Mouse (Mus musculus) urinary bladder, postnatal 0 days (tissue): ENCODE measurements around the gene Trim38. TPM values are rescaled to one million over a fixed set of nuclear protein-coding genes. Genes with fewer than 3 reads are reported as not detected.

Source experiments
- microRNA-seq: library from miRNA; unstranded; fragments of <30 nt; microRNA quantifications from one replicate; pipeline ENCODE4, GENCODE M21; 2016
- polyA plus RNA-seq: library from polyadenylated mRNA; unstranded; fragments of >200 nt; fragmentation: Nextera tagmentation; extraction: Ambion mirVana; gene quantifications from 2 replicates; pipeline ENCODE4 v1.2.1, GENCODE M21; 2015

Gene Trim38
- polyA plus RNA-seq, result 0.19 and 0.30 TPM in 2 replicates

DNA sequence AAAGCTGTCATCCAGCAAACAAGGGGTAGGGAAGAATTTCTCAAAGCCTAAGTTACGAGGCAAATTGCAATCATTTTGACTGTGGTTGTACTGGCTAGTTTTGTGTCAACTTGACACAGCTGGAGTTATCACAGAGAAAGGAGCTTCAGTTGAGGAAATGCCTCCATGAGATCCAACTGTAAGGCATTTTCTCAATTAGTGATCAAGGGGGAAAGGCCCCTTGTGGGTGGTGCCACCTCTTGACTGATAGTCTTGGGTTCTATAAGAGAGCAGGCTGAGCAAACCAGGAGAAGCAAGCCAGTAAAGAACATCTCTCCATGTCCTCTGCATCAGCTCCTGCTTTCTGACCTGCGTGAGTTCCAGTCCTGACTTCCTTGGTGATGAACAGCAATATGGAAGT lies at the start of gene Trim38:
Gene Trim38 (plus strand): TSS at position 301 of the 400 bp plus-strand sequence.

GRCm38 (mm10) chr13:23738677-23739068 lies 31.0 kb upstream of the Trim38 start, which contains the start of gene Hist1h1c:
TSS of gene Hist1h1c (plus strand) at chr13:23738808.

GRCm38 (mm10) chr13:23745381-23746161 lies 24.1 kb upstream of the Trim38 start, which contains the start of gene Hist1h3c:
TSS of gene Hist1h3c (minus strand) at chr13:23745602.

GRCm38 (mm10) chr13:23746201-23747080 lies 23.3 kb upstream of the Trim38 start, which contains the start of gene Hist1h2bb:
TSS of gene Hist1h2bb (plus strand) at chr13:23746734.

GRCm38 (mm10) chr13:23750839-23751477 lies 18.8 kb upstream of the Trim38 start, which contains the start of gene Hist1h2ab:
TSS of gene Hist1h2ab (plus strand) at chr13:23751126.

GRCm38 (mm10) chr13:23752067-23752741 lies 17.5 kb upstream of the Trim38 start, which contains the start of gene Hist1h3b:
TSS of gene Hist1h3b (plus strand) at chr13:23752267.

GRCm38 (mm10) chr13:23756790-23757189 lies 12.9 kb upstream of the Trim38 start, which contains the start of gene Hist1h4b:
TSS of gene Hist1h4b (plus strand) at chr13:23757013.

GRCm38 (mm10) chr13:23760972-23761864 lies 8.5 kb upstream of the Trim38 start, which contains the start of gene Hist1h4a:
TSS of gene Hist1h4a (minus strand) at chr13:23761230.

DNA sequence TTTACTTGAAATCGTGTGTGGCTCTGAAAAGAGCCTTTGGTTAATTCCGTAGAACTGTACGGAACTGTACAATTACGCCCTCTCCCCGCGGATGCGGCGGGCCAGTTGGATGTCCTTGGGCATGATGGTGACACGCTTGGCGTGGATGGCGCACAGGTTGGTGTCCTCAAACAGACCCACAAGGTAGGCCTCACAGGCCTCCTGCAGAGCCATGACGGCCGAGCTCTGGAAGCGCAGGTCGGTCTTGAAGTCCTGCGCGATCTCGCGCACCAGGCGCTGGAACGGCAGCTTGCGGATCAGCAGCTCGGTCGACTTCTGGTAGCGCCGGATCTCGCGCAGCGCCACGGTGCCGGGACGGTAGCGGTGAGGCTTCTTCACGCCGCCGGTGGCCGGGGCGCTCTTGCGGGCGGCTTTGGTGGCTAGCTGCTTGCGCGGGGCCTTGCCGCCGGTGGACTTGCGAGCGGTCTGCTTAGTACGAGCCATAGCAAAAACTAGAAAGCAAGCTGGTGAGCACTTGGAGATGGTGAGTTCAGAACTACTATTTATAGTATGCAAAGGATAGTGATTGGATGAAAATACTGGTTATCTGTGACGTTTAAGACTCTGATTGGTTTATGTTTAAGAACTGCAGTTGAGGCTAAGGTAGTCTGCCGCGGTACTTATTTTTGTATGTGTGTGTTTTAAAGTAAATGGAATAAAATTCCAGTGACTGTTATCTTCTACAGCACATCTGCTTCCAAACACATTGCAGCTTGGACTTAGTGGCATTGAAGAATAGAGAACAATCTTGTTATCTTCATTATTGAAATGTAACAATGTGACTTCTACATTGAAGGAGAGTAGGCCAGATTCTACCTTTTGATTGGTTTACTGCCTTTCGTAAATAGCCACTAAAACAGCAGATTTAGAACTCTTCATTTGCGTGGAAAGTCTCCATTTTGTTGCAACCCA lies 7.6 kb upstream of the Trim38 start, which contains the start of gene Hist1h3a:
Gene Hist1h3a (minus strand): TSS at position 516 of the 951 bp plus-strand sequence.

DNA sequence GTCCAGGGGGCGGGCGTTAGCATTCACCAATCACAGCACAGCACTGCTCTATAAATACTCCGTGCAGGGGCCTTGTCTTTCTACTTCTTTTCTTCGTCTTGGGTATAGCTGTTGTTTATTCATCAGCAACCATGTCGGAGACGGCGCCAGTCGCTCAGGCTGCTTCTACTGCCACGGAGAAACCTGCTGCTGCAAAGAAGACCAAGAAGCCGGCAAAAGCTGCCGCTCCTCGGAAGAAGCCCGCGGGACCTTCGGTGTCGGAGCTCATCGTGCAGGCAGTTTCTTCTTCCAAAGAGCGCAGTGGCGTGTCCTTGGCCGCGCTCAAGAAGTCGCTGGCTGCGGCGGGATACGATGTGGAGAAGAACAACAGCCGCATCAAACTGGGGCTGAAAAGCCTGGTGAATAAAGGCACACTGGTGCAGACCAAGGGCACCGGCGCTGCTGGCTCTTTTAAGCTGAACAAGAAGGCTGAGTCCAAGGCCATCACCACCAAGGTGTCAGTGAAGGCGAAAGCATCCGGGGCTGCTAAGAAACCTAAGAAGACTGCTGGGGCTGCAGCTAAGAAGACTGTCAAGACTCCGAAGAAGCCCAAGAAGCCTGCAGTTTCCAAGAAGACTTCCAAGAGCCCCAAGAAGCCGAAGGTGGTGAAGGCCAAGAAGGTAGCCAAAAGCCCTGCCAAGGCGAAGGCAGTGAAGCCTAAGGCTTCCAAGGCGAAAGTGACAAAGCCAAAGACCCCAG lies 6.0 kb upstream of the Trim38 start, which contains the start of gene Hist1h1a:
Gene Hist1h1a (plus strand): TSS at position 81 of the 738 bp plus-strand sequence.

GRCm38 (mm10) chr13:23806422-23807052 lies 36.8 kb downstream of the Trim38 start, which contains the start of gene Slc17a2:
TSS of gene Slc17a2 (plus strand) at chr13:23806993.

DNA sequence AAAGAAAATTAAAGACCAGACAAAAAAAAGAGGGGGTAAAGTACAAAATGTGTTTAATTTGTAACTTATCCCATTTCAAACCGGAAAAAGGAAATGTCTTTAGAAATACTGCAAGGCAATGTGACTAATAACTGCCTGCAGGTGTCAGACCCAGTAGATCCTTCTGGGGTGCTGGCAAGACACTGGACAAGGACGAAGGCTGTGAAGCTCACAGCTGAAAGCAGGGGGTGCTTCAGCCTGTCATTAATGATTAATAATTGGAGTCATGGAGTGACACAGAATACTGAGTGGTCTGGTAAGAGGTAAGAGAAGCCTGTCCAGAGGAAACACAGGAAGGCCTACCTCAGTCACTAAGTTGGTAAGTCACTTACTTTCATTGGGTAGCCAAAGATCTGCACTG lies 69.6 kb downstream of the Trim38 start, which contains the start of gene Slc17a3:
Gene Slc17a3 (plus strand): TSS at position 127 of the 400 bp plus-strand sequence.

Small RNA genes lying within 50 kb of the gene (microRNA-seq; reads per million reads assigned to microRNA genes)
- gene Gm44314, result not detected
- gene Gm44484, result not detected

Other genes starting within 250 kb of the Trim38 start
- 24.9 and 35.3 TPM in 2 replicates for gene Hist1h4h, start 238.9 kb upstream of the Trim38 start, polyA plus RNA-seq
- gene Hist1h2af, start 236.0 kb upstream of the Trim38 start, polyA plus RNA-seq, result 1.5 and 3.4 TPM in 2 replicates
- gene Hist1h3g, start 234.5 kb upstream of the Trim38 start, polyA plus RNA-seq, result 1.7 and 2.1 TPM in 2 replicates
- gene Hist1h2bh, start 226.5 kb upstream of the Trim38 start, polyA plus RNA-seq, result 0.54 and 0.58 TPM in 2 replicates
- gene Hist1h3f, start 225.9 kb upstream of the Trim38 start, polyA plus RNA-seq, result 0.28 and 0.43 TPM in 2 replicates
- not detected in 2 replicates for gene Hist1h4f, start 218.3 kb upstream of the Trim38 start, polyA plus RNA-seq
- 0.58 and 0.60 TPM in 2 replicates for gene Hist1h1d, start 216.7 kb upstream of the Trim38 start, polyA plus RNA-seq
- gene Hist1h3e, start 207.5 kb upstream of the Trim38 start, polyA plus RNA-seq, result 1.8 and 2.0 TPM in 2 replicates
- 14.0 and 18.1 TPM in 2 replicates for gene Hist1h2ae, start 198.7 kb upstream of the Trim38 start, polyA plus RNA-seq
- 10.7 and 21.8 TPM in 2 replicates for gene Hist1h2bg, start 198.5 kb upstream of the Trim38 start, polyA plus RNA-seq
- gene Hist1h2bf, start 195.7 kb upstream of the Trim38 start, polyA plus RNA-seq, result 1.5 and 2.6 TPM in 2 replicates
- gene Hist1h2ad, start 195.5 kb upstream of the Trim38 start, polyA plus RNA-seq, result 1.7 and 1.9 TPM in 2 replicates
- 2.9 and 3.4 TPM in 2 replicates for gene Hist1h3d, start 194.2 kb upstream of the Trim38 start, polyA plus RNA-seq
- 24.3 and 29.2 TPM in 2 replicates for gene Hist1h4d, start 188.3 kb upstream of the Trim38 start, polyA plus RNA-seq
- 1.1 and 1.4 TPM in 2 replicates for gene Hist1h2be, start 148.8 kb upstream of the Trim38 start, polyA plus RNA-seq
- 5.4 and 5.8 TPM in 2 replicates for gene Hist1h1e, start 147.4 kb upstream of the Trim38 start, polyA plus RNA-seq
- 1.00 and 1.2 TPM in 2 replicates for gene Hist1h2ac, start 86.0 kb upstream of the Trim38 start, polyA plus RNA-seq
- gene Hist1h2bc, start 85.7 kb upstream of the Trim38 start, polyA plus RNA-seq, result 161 and 192 TPM in 2 replicates
- not detected in 2 replicates for gene Hist1h1t, start 74.1 kb upstream of the Trim38 start, polyA plus RNA-seq
- 1.8 TPM in 2 replicates for gene Hist1h4c, start 71.5 kb upstream of the Trim38 start, polyA plus RNA-seq
- gene Hfe, start 59.1 kb upstream of the Trim38 start, polyA plus RNA-seq, result 8.0 and 9.7 TPM in 2 replicates
- gene Hist1h1c, start 31.1 kb upstream of the Trim38 start, polyA plus RNA-seq, result 125 and 175 TPM in 2 replicates
- 0.41 and 0.98 TPM in 2 replicates for gene Hist1h3c, start 24.3 kb upstream of the Trim38 start, polyA plus RNA-seq
- gene Hist1h2bb, start 23.2 kb upstream of the Trim38 start, polyA plus RNA-seq, result 0.82 and 1.2 TPM in 2 replicates
- gene Hist1h2ab, start 18.8 kb upstream of the Trim38 start, polyA plus RNA-seq, result 3.7 and 8.0 TPM in 2 replicates
- 2.0 and 2.8 TPM in 2 replicates for gene Hist1h3b, start 17.6 kb upstream of the Trim38 start, polyA plus RNA-seq
- 1.3 TPM in 1 of 2 replicates, not detected in the other for gene Hist1h4b, start 12.9 kb upstream of the Trim38 start, polyA plus RNA-seq
- gene Hist1h4a, start 8.7 kb upstream of the Trim38 start, polyA plus RNA-seq, result 0.33 TPM in 1 of 2 replicates, not detected in the other
- 1.9 and 2.7 TPM in 2 replicates for gene Hist1h3a, start 7.5 kb upstream of the Trim38 start, polyA plus RNA-seq
- gene Hist1h1a, start 6.2 kb upstream of the Trim38 start, polyA plus RNA-seq, result 0.59 and 0.82 TPM in 2 replicates
- gene Slc17a2, start 37.1 kb downstream of the Trim38 start, polyA plus RNA-seq, result 0.06 TPM in 1 of 2 replicates, not detected in the other
- gene Slc17a3, start 69.5 kb downstream of the Trim38 start, polyA plus RNA-seq, result not detected in 2 replicates
- not detected in 2 replicates for gene Slc17a1, start 97.8 kb downstream of the Trim38 start, polyA plus RNA-seq
- not detected in 2 replicates for gene Slc17a4, start 145.1 kb downstream of the Trim38 start, polyA plus RNA-seq
- gene Hist1h2ba, start 164.2 kb downstream of the Trim38 start, polyA plus RNA-seq, result not detected in 2 replicates
- gene Hist1h2aa, start 164.5 kb downstream of the Trim38 start, polyA plus RNA-seq, result not detected in 2 replicates
- gene Scgn, start 221.3 kb downstream of the Trim38 start, polyA plus RNA-seq, result not detected in 2 replicates